Mouse (Mus musculus) Patski (cell line): Measurements from ENCODE around the gene Camsap1. TPM values are rescaled to one million over a fixed set of nuclear protein-coding genes. Genes with fewer than 3 reads are reported as not detected.
A peak's percentile ranks its signal among the peaks of the same experiment; 100 is the strongest.

ENCODE experiments used
- ATAC-seq: fragments of 100-300 bp; one replicate; pipeline ENCODE4 v1.8.0; 2021
- CTCF ChIA-PET: fragments of 350-600 bp; sonication (Branson Sonifier 250); formaldehyde crosslinking; loops from one replicate; lab custom pipeline; 2022; ENCODE audit warnings: inconsistent platforms; lab: Charles Lee
- POLR2A ChIA-PET: fragments of 350-600 bp; sonication (Branson Sonifier 250); formaldehyde crosslinking; loops from one replicate; lab custom pipeline; 2022; ENCODE audit warnings: antibody characterized with exemption, inconsistent platforms; lab: Charles Lee
- DNase-seq: peaks from one replicate; pipeline ENCODE4 v3.0.0-alpha.2; 2011; ENCODE audit warnings: low read depth, low spot score
- H3K27me3 ChIP-seq: fragments of 371-371 bp; one replicate; pipeline ENCODE4 v1.5.1; 2021
- CTCF ChIP-seq: fragments of 100-300 bp; IDR thresholded peaks from one replicate; pipeline ENCODE4 v1.5.1; 2021
- in situ Hi-C: fragments of 300-500 bp; cut with MboI; formaldehyde crosslinking; loops from 3 replicates; pipeline ENCODE4 v1.11.1; 2018; ENCODE audit warnings: low pct_unique_long_range_greater_than_20kb, mixed read lengths
- polyA plus RNA-seq: library from polyadenylated mRNA; unstranded; gene quantifications from one replicate; pipeline ENCODE4 v1.2.3, GENCODE M21; 2021

Camsap1 gene
- polyA plus RNA-seq, 1 experiment from 2014 or later = 38.9 TPM

DNA sequence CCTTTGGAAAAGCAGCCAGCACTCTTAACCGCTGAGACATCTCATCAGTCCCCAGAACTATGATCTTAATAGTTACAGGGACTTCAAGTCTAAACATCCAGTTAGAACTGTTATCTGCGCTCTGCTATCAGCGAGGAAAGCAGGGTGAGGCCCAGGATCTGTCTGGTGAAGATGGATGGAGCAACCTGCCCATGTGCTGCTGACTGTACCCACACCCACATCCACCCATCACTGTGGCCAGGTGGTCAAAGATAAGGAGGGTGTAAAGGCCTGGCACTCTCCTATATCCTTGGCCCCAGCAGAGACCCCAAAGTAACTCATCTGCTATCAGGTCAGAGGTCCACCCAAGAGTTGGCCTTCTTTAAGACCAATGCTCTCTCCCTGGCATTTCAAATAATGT is 30.6 kb upstream of the Camsap1 start:
- POLR2A ChIA-PET = no interaction called here
- H3K27me3 ChIP-seq = no peaks in the 10 kb centered on the region
- CTCF ChIA-PET = no interaction called here
- no peak for ATAC-seq
- no peak for DNase-seq
- no peak for TF ChIP-seq CTCF
- in situ Hi-C loops = loop anchor here (25.0 kb wide), 1 partner anchor 176 kb away; the partner anchor contains the start of gene Sohlh1

- no peak for DNase-seq
- TF ChIP-seq CTCF = no peak
- H3K27me3 ChIP-seq = no peaks in the 10 kb centered on the region
- CTCF ChIA-PET = no interaction called here
- in situ Hi-C loops = loop anchor here (25.0 kb wide), 1 partner anchor 174 kb away; the partner anchor contains the start of gene Sohlh1
- no peak for ATAC-seq
- POLR2A ChIA-PET = interaction anchor here (0.6 to 1.3 kb wide), 3 partner anchors 9 to 135 kb away, joined by 4 to 7 read pairs (median 4); partner anchors contain the start of gene Ubac1
These were observed 28.3 kb upstream of the Camsap1 start for GRCm38 (mm10) chr2:26011420-26011819.

- ChIA-PET POLR2A (no interaction called here), CTCF (no interaction called here)
- in situ Hi-C loops = loop anchor here (25.0 kb wide), 1 partner anchor 165 kb away; the partner anchor contains the start of gene Sohlh1
- DNase-seq (no peak), ATAC-seq (no peak)
- no peak for TF ChIP-seq CTCF
- no peaks in the 10 kb centered on the region for H3K27me3 ChIP-seq
These were observed 18.9 kb upstream of the Camsap1 start for GRCm38 (mm10) chr2:26002001-26002400.

- H3K27me3 ChIP-seq = no peaks in the 10 kb centered on the region
- no peak for TF ChIP-seq CTCF
- in situ Hi-C loops = loop anchor here (25.0 kb wide), 1 partner anchor 164 kb away; the partner anchor contains the start of gene Sohlh1
- ATAC-seq (no peak), DNase-seq (no peak)
- ChIA-PET POLR2A (no interaction called here), CTCF (no interaction called here)
These were observed 18.1 kb upstream of the Camsap1 start for GRCm38 (mm10) chr2:26001136-26001535.

- peak; percentile 46 for DNase-seq
- no peak for ATAC-seq
- ChIA-PET POLR2A (interaction anchor here (0.6 to 1.4 kb wide), 2 partner anchors 8 to 23 kb away, joined by 3 to 6 read pairs; no protein-coding TSS in a partner anchor), CTCF (interaction anchor here (0.9 to 1.1 kb wide), 3 partner anchors 10 to 18 kb away, joined by 3 read pairs; no protein-coding TSS in a partner anchor)
- in situ Hi-C loops = no loop called here
- TF ChIP-seq CTCF = no peak
- no peaks in the 10 kb centered on the region for H3K27me3 ChIP-seq
These were observed 14.6 kb upstream of the Camsap1 start for GRCm38 (mm10) chr2:25997716-25998115.

DNA sequence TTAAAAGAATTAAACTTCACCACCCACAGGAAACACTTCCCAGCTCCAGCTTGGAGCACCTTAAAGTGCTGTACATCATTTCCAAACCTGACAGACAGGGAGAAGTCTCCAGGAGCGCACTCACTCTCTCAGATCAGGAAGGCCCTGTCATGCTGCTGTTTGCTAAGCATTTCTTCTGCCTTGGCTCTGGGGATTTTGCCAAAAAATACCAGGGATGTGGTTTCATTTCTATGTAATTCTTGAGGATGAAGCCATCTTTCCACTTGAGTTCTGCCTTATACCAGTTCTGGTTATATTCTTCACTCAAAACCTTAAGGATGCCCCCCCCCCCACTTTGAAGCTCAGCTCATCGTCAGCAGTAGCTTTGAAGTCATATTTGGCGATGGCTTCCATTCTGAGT is 11.7 kb upstream of the Camsap1 start:
- TF ChIP-seq CTCF = no peak
- ChIA-PET CTCF (no interaction called here), POLR2A (no interaction called here)
- DNase-seq (no peak), ATAC-seq (no peak)
- in situ Hi-C loops = no loop called here
- no peaks in the 10 kb centered on the region for H3K27me3 ChIP-seq

DNA sequence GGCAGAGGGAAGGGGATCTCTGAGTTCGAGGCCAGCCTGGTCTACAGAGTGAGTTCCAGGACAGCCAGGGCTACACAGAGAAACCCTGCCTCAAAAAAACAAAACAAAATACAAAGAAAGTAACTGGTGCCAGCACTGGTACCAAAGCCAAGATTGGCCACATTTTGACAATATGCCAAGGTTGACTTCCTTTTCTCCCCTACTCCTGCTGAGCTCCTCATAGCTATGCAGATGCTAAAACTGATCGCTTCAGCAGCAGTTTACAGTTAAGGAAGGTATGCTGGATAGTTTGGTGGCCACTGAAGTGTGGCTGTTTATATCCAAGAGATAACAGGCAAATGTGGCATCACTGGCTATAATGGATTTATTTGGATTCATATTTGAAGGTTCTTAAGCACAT is 9.2 kb upstream of the Camsap1 start:
- ChIA-PET CTCF (no interaction called here), POLR2A (interaction anchor here (0.9 kb wide), 1 partner anchor 29 kb away, joined by 4 read pairs; no protein-coding TSS in a partner anchor)
- in situ Hi-C loops = no loop called here
- DNase-seq (no peak), ATAC-seq (no peak)
- no peak for TF ChIP-seq CTCF
- no peaks in the 10 kb centered on the region for H3K27me3 ChIP-seq

DNA sequence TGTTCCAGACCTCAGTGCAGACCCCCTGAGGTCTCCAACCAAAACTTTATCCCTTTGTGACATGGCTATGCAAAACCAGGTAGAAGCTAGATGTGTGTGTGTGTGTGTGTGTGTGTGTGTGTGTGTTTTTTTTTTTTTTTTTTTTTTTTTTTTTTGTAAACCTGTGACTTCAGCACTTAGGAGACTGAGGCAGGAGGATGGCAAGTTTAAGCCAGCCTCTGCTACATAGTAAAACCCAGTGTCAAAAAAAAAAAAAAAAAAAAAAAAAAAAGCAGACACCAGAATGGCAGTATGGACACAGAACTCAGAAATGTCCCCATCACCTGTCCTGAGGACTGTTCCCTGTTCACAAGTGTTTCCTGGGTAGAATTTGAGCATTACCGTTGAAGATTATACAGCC is 6.6 kb upstream of the Camsap1 start:
- POLR2A ChIA-PET = interaction anchor here (0.6 kb wide), 1 partner anchor 8 kb away, joined by 3 read pairs; no protein-coding TSS in a partner anchor
- ATAC-seq (no peak), DNase-seq (no peak)
- in situ Hi-C loops = no loop called here
- CTCF ChIA-PET = interaction anchor here (1.2 kb wide), 1 partner anchor 25 kb away, joined by 3 read pairs; no protein-coding TSS in a partner anchor
- no peaks in the 10 kb centered on the region for H3K27me3 ChIP-seq
- no peak for TF ChIP-seq CTCF

- in situ Hi-C loops = no loop called here
- no peaks in the 10 kb centered on the region for H3K27me3 ChIP-seq
- TF ChIP-seq CTCF = no peak
- ChIA-PET POLR2A (no interaction called here), CTCF (interaction anchor here (1.0 kb wide), 1 partner anchor 10 kb away, joined by 3 read pairs; no protein-coding TSS in a partner anchor)
- ATAC-seq (no peak), DNase-seq (no peak)
These were observed 4.7 kb upstream of the Camsap1 start for GRCm38 (mm10) chr2:25987817-25988216.

GRCm38 (mm10) chr2:25986601-25987000 is 3.5 kb upstream of the Camsap1 start:
- in situ Hi-C loops = no loop called here
- no peaks in the 10 kb centered on the region for H3K27me3 ChIP-seq
- ChIA-PET CTCF (no interaction called here), POLR2A (interaction anchor here (0.8 to 0.9 kb wide), 2 partner anchors 35 to 114 kb away, joined by 3 to 5 read pairs; partner anchors contain the start of gene Ubac1)
- no peak for TF ChIP-seq CTCF
- ATAC-seq = peak; percentile 31
- no peak for DNase-seq

DNA sequence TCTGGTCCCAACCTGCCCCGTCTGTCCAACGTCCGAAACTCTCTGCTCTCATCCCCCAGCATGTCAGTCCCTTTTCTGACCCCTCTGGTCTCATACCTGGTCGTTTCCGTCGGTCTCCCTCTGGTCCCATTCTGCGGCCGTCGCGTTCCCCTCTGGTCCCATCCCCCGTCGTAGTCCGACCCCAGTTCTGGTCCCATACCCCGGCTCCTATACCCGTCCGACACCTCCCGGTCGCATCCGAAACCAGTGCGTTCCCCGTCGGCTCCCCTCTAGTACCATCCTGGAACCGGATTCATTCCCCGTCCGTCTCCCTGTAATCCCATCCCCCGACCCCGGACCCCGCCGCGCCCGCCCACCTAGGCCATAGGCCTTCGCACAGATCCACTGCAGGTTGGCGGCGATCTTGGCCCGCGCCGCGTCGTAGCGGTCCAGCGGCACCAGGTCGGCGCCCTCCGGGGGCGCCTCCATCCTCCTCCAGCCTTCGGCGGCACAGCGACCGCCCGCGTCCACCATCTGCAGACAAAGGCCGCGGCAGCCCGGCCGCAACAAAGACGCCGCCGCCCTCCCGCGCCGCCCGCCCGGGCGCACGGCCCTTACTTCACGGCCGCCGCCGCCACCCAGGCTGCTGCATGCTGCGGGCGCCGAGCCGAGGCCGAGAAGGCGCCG is 523 bp downstream of the Camsap1 start:
- ATAC-seq = peak; percentile 9
- TF ChIP-seq CTCF = no peak
- POLR2A ChIA-PET = interaction anchor here (1.2 kb wide), 1 partner anchor 150 kb away, joined by 5 read pairs; no protein-coding TSS in a partner anchor
- CTCF ChIA-PET = no interaction called here
- no peaks in the 10 kb centered on the region for H3K27me3 ChIP-seq
- DNase-seq = no peak
- in situ Hi-C loops = no loop called here
